Mouse (Mus musculus) liver, embryonic 16.5 days (tissue): Measurements from ENCODE around the gene Mecom. TPM values are rescaled to one million over a fixed set of nuclear protein-coding genes. Genes with fewer than 3 reads are reported as not detected.

Source experiments
- ATAC-seq: fragments of 200-750 bp; cut with Nextera tagmentation; 2 replicates; pipeline ENCODE4 v1.8.0; 2017; ENCODE audit warnings: low read depth, mild to moderate bottlenecking, moderate number of reproducible peaks, moderate library complexity
- H3K27ac ChIP-seq: fragments of 300-500 bp; sonication (generic); 2 replicates; pipeline ENCODE4 v1.5.1; 2014; ENCODE audit warnings: mild to moderate bottlenecking, low read length
- H3K27me3 ChIP-seq: fragments of 300-500 bp; sonication (generic); 2 replicates; pipeline ENCODE4 v1.6.1; 2014; ENCODE audit warnings: low read depth, low read length, mixed read lengths; ENCODE audit not compliant: control insufficient read depth, insufficient read depth
- H3K36me3 ChIP-seq: fragments of 300-500 bp; sonication (generic); 2 replicates; pipeline ENCODE4 v1.6.1; 2014; ENCODE audit warnings: mild to moderate bottlenecking; ENCODE audit not compliant: control insufficient read depth, insufficient read depth
- H3K4me1 ChIP-seq: fragments of 300-500 bp; sonication (generic); 2 replicates; pipeline ENCODE4 v1.6.1; 2014; ENCODE audit warnings: low read depth, low read length, mixed read lengths; ENCODE audit not compliant: control insufficient read depth
- H3K4me2 ChIP-seq: fragments of 300-500 bp; sonication (generic); 2 replicates; pipeline ENCODE4 v1.6.1; 2014; ENCODE audit warnings: low read depth, low read length, mixed read lengths
- H3K4me3 ChIP-seq: fragments of 300-500 bp; sonication (generic); 2 replicates; pipeline ENCODE4 v1.5.1; 2014; ENCODE audit warnings: low read depth, mild to moderate bottlenecking, low read length
- H3K9ac ChIP-seq: fragments of 300-500 bp; sonication (generic); 2 replicates; pipeline ENCODE4 v1.6.1; 2014; ENCODE audit warnings: low read depth, low read length
- H3K9me3 ChIP-seq: fragments of 300-500 bp; sonication (generic); replicated peaks from 2 replicates; pipeline ENCODE4 v1.6.1; 2016; ENCODE audit warnings: low read length; ENCODE audit not compliant: control insufficient read depth
- WGBS: fragments of 180-500 bp; shearing (Covaris S2); extraction: QIAGEN DNeasy Blood & Tissue Kit; methylation state at CpG from one replicate; pipeline ENCODE4 v1.1.7; 2014; ENCODE audit not compliant: insufficient replicate concordance; 5-methylcytosine and 5-hydroxymethylcytosine counted together
- polyA plus RNA-seq: library from polyadenylated mRNA; unstranded; fragments of >200 nt; fragmentation: Nextera tagmentation; extraction: Ambion mirVana; gene quantifications from 2 replicates; pipeline ENCODE4 v1.2.1, GENCODE M21; 2015

The Mecom gene
- polyA plus RNA-seq, 1 experiment from 2014 or later, result 1.0 TPM

GRCm38 (mm10) chr3:30480551-30480950 lies 67.3 kb downstream of the Mecom start:
- H3K27ac ChIP-seq, result no peak overlapping the region
- H3K36me3 ChIP-seq, result no peaks in the 10 kb centered on the region
- no peak overlapping the region for H3K4me3 ChIP-seq
- ATAC-seq, result no peak
- H3K4me2 ChIP-seq, result no peak overlapping the region
- H3K27me3 ChIP-seq, result no peaks in the 10 kb centered on the region
- no peak overlapping the region for H3K9ac ChIP-seq
- WGBS, result 71% methylated on average over 6 of the region's 6 CpGs
- H3K9me3 ChIP-seq, result no peaks in the 10 kb centered on the region
- H3K4me1 ChIP-seq, result no peaks in the 10 kb centered on the region; the same call in 1 of the 2 replicates

GRCm38 (mm10) chr3:30478252-30478651 lies 69.6 kb downstream of the Mecom start:
- ATAC-seq, result no peak
- 53% methylated on average over 6 of the region's 6 CpGs for WGBS
- no peak overlapping the region for H3K4me2 ChIP-seq
- no peaks in the 10 kb centered on the region for H3K27me3 ChIP-seq
- H3K9me3 ChIP-seq, result no peaks in the 10 kb centered on the region
- no peaks in the 10 kb centered on the region for H3K36me3 ChIP-seq
- H3K9ac ChIP-seq, result no peak overlapping the region
- no peaks in the 10 kb centered on the region for H3K4me1 ChIP-seq
- H3K4me3 ChIP-seq, result no peak overlapping the region
- no peak overlapping the region for H3K27ac ChIP-seq

DNA sequence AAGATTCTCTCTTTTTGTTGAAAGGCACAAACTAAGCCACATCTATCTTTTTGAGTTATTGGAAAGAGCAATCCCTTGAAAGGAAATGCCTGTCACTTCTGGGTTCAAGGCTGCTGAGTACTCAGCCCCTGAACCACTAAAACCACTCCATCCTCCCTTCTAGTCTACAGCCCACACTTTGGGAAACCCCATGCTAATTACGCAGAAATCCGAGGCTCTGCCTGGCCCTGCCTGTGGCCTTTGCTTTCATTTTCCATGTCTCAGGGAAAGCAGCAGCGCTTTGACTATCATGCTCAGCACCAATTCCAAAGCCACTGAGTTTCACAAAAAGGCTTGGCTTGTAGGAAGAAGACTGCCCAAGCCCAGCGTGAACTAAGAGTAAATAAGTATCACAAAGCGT lies 70.8 kb downstream of the Mecom start:
- no peak overlapping the region for H3K4me3 ChIP-seq
- H3K4me1 ChIP-seq, result no peaks in the 10 kb centered on the region
- no peak overlapping the region for H3K27ac ChIP-seq
- 44% methylated on average over 5 of the region's 5 CpGs for WGBS
- no peaks in the 10 kb centered on the region for H3K9me3 ChIP-seq
- no peaks in the 10 kb centered on the region for H3K27me3 ChIP-seq
- no peak overlapping the region for H3K9ac ChIP-seq
- no peak overlapping the region for H3K4me2 ChIP-seq
- ATAC-seq, result no peak
- H3K36me3 ChIP-seq, result no peaks in the 10 kb centered on the region

- no peak for ATAC-seq
- Histone ChIP-seq H3K9ac (no peak overlapping the region), H3K4me3 (no peak overlapping the region), H3K36me3 (no peaks in the 10 kb centered on the region), H3K27ac (no peak overlapping the region), H3K9me3 (no peaks in the 10 kb centered on the region), H3K4me2 (no peak overlapping the region), H3K4me1 (no peaks in the 10 kb centered on the region), H3K27me3 (no peaks in the 10 kb centered on the region)
- WGBS, result 63% methylated on average over 6 of the region's 6 CpGs
These were observed 72.2 kb downstream of the Mecom start for GRCm38 (mm10) chr3:30475591-30475990.

- Histone ChIP-seq H3K4me1 (no peaks in the 10 kb centered on the region), H3K9ac (no peak overlapping the region), H3K27ac (no peak overlapping the region), H3K4me2 (no peak overlapping the region), H3K36me3 (no peaks in the 10 kb centered on the region), H3K9me3 (no peaks in the 10 kb centered on the region), H3K4me3 (no peak overlapping the region), H3K27me3 (no peaks in the 10 kb centered on the region)
- no peak for ATAC-seq
- 54% methylated on average over 7 of the region's 7 CpGs for WGBS
These were observed 79.6 kb downstream of the Mecom start for GRCm38 (mm10) chr3:30468068-30468835.

DNA sequence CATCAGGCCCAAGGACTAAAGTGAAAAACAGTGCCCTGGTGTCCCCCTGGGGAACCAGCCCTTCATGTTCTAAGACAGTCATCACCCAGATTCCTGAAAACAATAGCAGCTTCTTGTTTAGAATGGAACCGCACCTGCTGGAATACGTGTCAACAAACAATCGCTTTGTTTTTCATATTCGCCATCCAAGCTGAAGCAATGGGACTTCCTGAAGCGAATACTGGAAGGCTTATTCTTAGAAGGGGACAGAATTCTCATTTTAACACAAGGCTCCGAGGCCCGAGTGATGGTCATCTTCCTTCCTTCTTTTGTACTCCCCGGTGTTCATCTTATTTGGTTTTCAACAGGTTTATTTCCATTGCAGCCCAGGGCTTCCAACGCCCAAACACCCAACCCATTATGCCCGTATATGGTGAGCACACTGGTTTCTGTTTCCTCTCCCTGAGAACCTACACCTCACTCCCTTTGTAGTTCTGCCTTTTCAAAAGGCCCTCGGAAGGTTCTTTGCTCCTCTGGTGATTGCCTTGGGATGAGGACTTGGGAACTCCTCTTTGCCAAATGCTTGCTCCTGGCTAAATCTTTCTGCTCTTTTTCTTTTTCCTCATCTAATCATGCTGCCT lies 81.7 kb downstream of the Mecom start:
- H3K36me3 ChIP-seq, result no peaks in the 10 kb centered on the region
- H3K4me3 ChIP-seq, result no peak overlapping the region
- 47% methylated on average over 11 of the region's 11 CpGs for WGBS
- no peaks in the 10 kb centered on the region for H3K27me3 ChIP-seq
- no peaks in the 10 kb centered on the region for H3K9me3 ChIP-seq
- no peak overlapping the region for H3K27ac ChIP-seq
- no peak overlapping the region for H3K4me2 ChIP-seq
- H3K9ac ChIP-seq, result no peak overlapping the region
- no peaks in the 10 kb centered on the region for H3K4me1 ChIP-seq
- no peak for ATAC-seq

DNA sequence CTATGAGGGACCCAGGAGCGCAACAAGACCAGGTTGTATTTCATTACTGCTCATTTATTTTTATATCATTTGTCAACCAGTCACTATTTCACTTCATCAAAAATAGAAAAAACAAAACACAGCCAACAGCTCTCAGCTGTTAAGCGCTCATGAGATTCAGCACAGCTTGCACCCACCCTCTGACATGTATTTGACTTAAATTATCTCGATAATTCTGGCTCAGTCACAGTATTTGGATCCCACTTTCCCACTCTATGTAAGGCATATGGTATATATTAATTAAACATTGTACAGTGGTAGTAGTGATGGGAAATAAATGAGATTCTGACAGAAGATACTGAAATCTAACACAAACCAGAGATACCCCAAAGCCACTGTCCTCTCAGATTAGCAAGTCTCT lies 83.3 kb downstream of the Mecom start:
- H3K27ac ChIP-seq, result no peak overlapping the region
- H3K4me3 ChIP-seq, result no peak overlapping the region
- ATAC-seq, result no peak
- H3K4me2 ChIP-seq, result no peak overlapping the region
- H3K4me1 ChIP-seq, result no peaks in the 10 kb centered on the region
- no peak overlapping the region for H3K9ac ChIP-seq
- H3K9me3 ChIP-seq, result no peaks in the 10 kb centered on the region
- 60% methylated on average over 3 of the region's 3 CpGs for WGBS
- no peaks in the 10 kb centered on the region for H3K36me3 ChIP-seq
- no peaks in the 10 kb centered on the region for H3K27me3 ChIP-seq

DNA sequence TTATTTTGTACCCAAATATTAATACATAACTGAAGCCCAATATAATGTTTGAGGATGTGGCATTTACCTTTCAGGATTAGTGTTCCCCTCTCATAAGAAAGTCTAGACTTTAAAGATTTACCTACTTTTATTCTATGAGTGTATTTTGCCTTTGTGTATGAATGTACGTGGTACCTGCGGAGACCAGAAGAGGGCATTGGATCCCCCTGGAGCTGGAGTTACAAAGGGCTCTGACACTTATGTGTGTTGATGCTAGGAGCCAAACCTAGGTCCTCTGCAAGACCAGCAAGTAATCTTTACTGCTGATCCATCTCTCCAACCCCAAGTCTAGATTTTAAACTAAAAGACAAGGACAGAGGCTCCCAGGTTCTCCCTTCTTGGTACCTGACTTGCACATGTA lies 86.0 kb downstream of the Mecom start:
- Histone ChIP-seq H3K4me1 (no peaks in the 10 kb centered on the region), H3K27ac (no peak overlapping the region), H3K9me3 (no peaks in the 10 kb centered on the region), H3K36me3 (no peaks in the 10 kb centered on the region), H3K4me3 (no peak overlapping the region), H3K9ac (no peak overlapping the region), H3K27me3 (no peaks in the 10 kb centered on the region), H3K4me2 (no peak overlapping the region)
- no peak for ATAC-seq
- WGBS, result 77% methylated on average over 2 of the region's 2 CpGs

- H3K27me3 ChIP-seq, result no peaks in the 10 kb centered on the region
- H3K9ac ChIP-seq, result no peak overlapping the region
- no peak overlapping the region for H3K27ac ChIP-seq
- H3K9me3 ChIP-seq, result no peaks in the 10 kb centered on the region
- H3K4me2 ChIP-seq, result no peak overlapping the region
- H3K4me3 ChIP-seq, result no peak overlapping the region
- no peaks in the 10 kb centered on the region for H3K4me1 ChIP-seq
- no peak for ATAC-seq
- H3K36me3 ChIP-seq, result no peaks in the 10 kb centered on the region
- WGBS, result 71% methylated on average over 9 of the region's 9 CpGs
These were observed 86.8 kb downstream of the Mecom start for GRCm38 (mm10) chr3:30460890-30461578.
